Mouse (Mus musculus): ENCODE measurements at regions not wholly inside any gene's neighbourhood (a gene's known extent, or its start where the extent isn't known, plus 50 kb on each side); places are given as distances from the start of the nearest gene placed in this dataset.

GRCm38 (mm10) chr6:41136717-41137400 lies 101.5 kb upstream of the 2210010C04Rik start:
- H3K27me3 ChIP-seq (ENCODE audit: insufficient read depth, low read length) = no peaks in the 10 kb centered on the region
- TF ChIP-seq POLR2AphosphoS5 (IDR thresholded peaks at IDR 0.05; ENCODE audit: insufficient replicate concordance, low read depth, low read length) (no peak), CTCF (IDR thresholded peaks at IDR 0.05; ENCODE audit: low read depth, low read length) (peak; percentile 46; the same call in 1 of the 2 replicates)
- no peaks in the 10 kb centered on the region for H3K9me3 ChIP-seq (replicated peaks)
- no peaks in the 10 kb centered on the region for H3K36me3 ChIP-seq (replicated peaks)
- ATAC-seq (ENCODE audit: extremely low read depth, insufficient number of reproducible peaks, low FRiP score, poor library complexity, severe bottlenecking) (no peak), DNase-seq (ENCODE audit: low spot score) (peak; percentile 25)
- no peak overlapping the region for H3K4me3 ChIP-seq (ENCODE audit: low read depth, low read length)
- H3K4me1 ChIP-seq (ENCODE audit: insufficient read depth, low read depth, low read length) = no peaks in the 10 kb centered on the region; the same call in 1 of the 2 replicates

- Histone ChIP-seq H3K4me3 (ENCODE audit: low read depth, low read length) (no peak overlapping the region), H3K4me1 (ENCODE audit: insufficient read depth, low read depth, low read length) (no peaks in the 10 kb centered on the region; the same call in 1 of the 2 replicates), H3K27me3 (ENCODE audit: insufficient read depth, low read length) (no peaks in the 10 kb centered on the region), H3K36me3 (replicated peaks) (no peaks in the 10 kb centered on the region), H3K9me3 (replicated peaks) (no peaks in the 10 kb centered on the region)
- ATAC-seq (ENCODE audit: extremely low read depth, insufficient number of reproducible peaks, low FRiP score, poor library complexity, severe bottlenecking) = no peak
- no peak for TF ChIP-seq GATA2 (IDR thresholded peaks at IDR 0.05; ENCODE audit: borderline replicate concordance, low read depth, low read length)
- no peak for TF ChIP-seq POLR2AphosphoS5 (IDR thresholded peaks at IDR 0.05; ENCODE audit: insufficient replicate concordance, low read depth, low read length)
- TF ChIP-seq CTCF (IDR thresholded peaks at IDR 0.05; ENCODE audit: low read depth, low read length) = no peak
- TF ChIP-seq GATA1 (IDR thresholded peaks at IDR 0.05; ENCODE audit: borderline replicate concordance, low read length) = no peak
- TF ChIP-seq TAL1 (conservative IDR thresholded peaks at IDR 0.05; ENCODE audit: low read depth, low read length) = no peak
- DNase-seq (ENCODE audit: low spot score) = no peak
Measured at GRCm38 (mm10) chr6:41135160-41135559, 99.9 kb upstream of the 2210010C04Rik start.

GRCm38 (mm10) chr6:41129906-41130305 lies 94.6 kb upstream of the 2210010C04Rik start:
- no peak overlapping the region for H3K4me3 ChIP-seq (ENCODE audit: low read depth, low read length)
- no peaks in the 10 kb centered on the region for H3K4me1 ChIP-seq (ENCODE audit: insufficient read depth, low read depth, low read length)
- H3K36me3 ChIP-seq (replicated peaks) = no peaks in the 10 kb centered on the region
- ATAC-seq (ENCODE audit: extremely low read depth, insufficient number of reproducible peaks, low FRiP score, poor library complexity, severe bottlenecking) (no peak), DNase-seq (ENCODE audit: low spot score) (no peak)
- TF ChIP-seq GATA1 (IDR thresholded peaks at IDR 0.05; ENCODE audit: borderline replicate concordance, low read length) (no peak), TAL1 (conservative IDR thresholded peaks at IDR 0.05; ENCODE audit: low read depth, low read length) (no peak), POLR2AphosphoS5 (IDR thresholded peaks at IDR 0.05; ENCODE audit: insufficient replicate concordance, low read depth, low read length) (no peak), CTCF (IDR thresholded peaks at IDR 0.05; ENCODE audit: low read depth, low read length) (no peak), GATA2 (IDR thresholded peaks at IDR 0.05; ENCODE audit: borderline replicate concordance, low read depth, low read length) (no peak)
- H3K27me3 ChIP-seq (ENCODE audit: insufficient read depth, low read length) = peaks cover 4% of the 10 kb centered on the region; the same call in 1 of the 2 replicates
- H3K9me3 ChIP-seq (replicated peaks) = no peaks in the 10 kb centered on the region

- no peak for ATAC-seq (ENCODE audit: extremely low read depth, insufficient number of reproducible peaks, low FRiP score, poor library complexity, severe bottlenecking)
- H3K4me1 ChIP-seq (ENCODE audit: insufficient read depth, low read depth, low read length) = no peaks in the 10 kb centered on the region
- no peak for TF ChIP-seq TAL1 (conservative IDR thresholded peaks at IDR 0.05; ENCODE audit: low read depth, low read length)
- TF ChIP-seq GATA1 (IDR thresholded peaks at IDR 0.05; ENCODE audit: borderline replicate concordance, low read length) = no peak
- TF ChIP-seq POLR2AphosphoS5 (IDR thresholded peaks at IDR 0.05; ENCODE audit: insufficient replicate concordance, low read depth, low read length) = no peak
- TF ChIP-seq GATA2 (IDR thresholded peaks at IDR 0.05; ENCODE audit: borderline replicate concordance, low read depth, low read length) = no peak
- no peak for TF ChIP-seq CTCF (IDR thresholded peaks at IDR 0.05; ENCODE audit: low read depth, low read length)
- no peaks in the 10 kb centered on the region for H3K36me3 ChIP-seq (replicated peaks)
- H3K4me3 ChIP-seq (ENCODE audit: low read depth, low read length) = no peak overlapping the region
- H3K9me3 ChIP-seq (replicated peaks) = no peaks in the 10 kb centered on the region
- no peak for DNase-seq (ENCODE audit: low spot score)
- peaks cover 4% of the 10 kb centered on the region; the same call in 1 of the 2 replicates for H3K27me3 ChIP-seq (ENCODE audit: insufficient read depth, low read length)
Measured at GRCm38 (mm10) chr6:41127816-41128215, 92.5 kb upstream of the 2210010C04Rik start.

- DNase-seq (ENCODE audit: low spot score) (no peak), ATAC-seq (ENCODE audit: extremely low read depth, insufficient number of reproducible peaks, low FRiP score, poor library complexity, severe bottlenecking) (no peak)
- peaks cover 4% of the 10 kb centered on the region; the same call in 1 of the 2 replicates for H3K27me3 ChIP-seq (ENCODE audit: insufficient read depth, low read length)
- TF ChIP-seq POLR2AphosphoS5 (IDR thresholded peaks at IDR 0.05; ENCODE audit: insufficient replicate concordance, low read depth, low read length) (no peak), GATA1 (IDR thresholded peaks at IDR 0.05; ENCODE audit: borderline replicate concordance, low read length) (no peak), GATA2 (IDR thresholded peaks at IDR 0.05; ENCODE audit: borderline replicate concordance, low read depth, low read length) (no peak), CTCF (IDR thresholded peaks at IDR 0.05; ENCODE audit: low read depth, low read length) (no peak), TAL1 (conservative IDR thresholded peaks at IDR 0.05; ENCODE audit: low read depth, low read length) (no peak)
- H3K36me3 ChIP-seq (replicated peaks) = no peaks in the 10 kb centered on the region
- H3K9me3 ChIP-seq (replicated peaks) = no peaks in the 10 kb centered on the region
- no peaks in the 10 kb centered on the region for H3K4me1 ChIP-seq (ENCODE audit: insufficient read depth, low read depth, low read length)
- no peak overlapping the region for H3K4me3 ChIP-seq (ENCODE audit: low read depth, low read length)
Measured at GRCm38 (mm10) chr6:41126855-41127254, 91.5 kb upstream of the 2210010C04Rik start.

- Histone ChIP-seq H3K27me3 (ENCODE audit: insufficient read depth, low read length) (no peaks in the 10 kb centered on the region), H3K4me3 (ENCODE audit: low read depth, low read length) (no peak overlapping the region), H3K4me1 (ENCODE audit: insufficient read depth, low read depth, low read length) (peaks cover 17% of the 10 kb centered on the region), H3K36me3 (replicated peaks) (no peaks in the 10 kb centered on the region), H3K9me3 (replicated peaks) (no peaks in the 10 kb centered on the region)
- no peak for DNase-seq (ENCODE audit: low spot score)
- no peak for TF ChIP-seq TAL1 (conservative IDR thresholded peaks at IDR 0.05; ENCODE audit: low read depth, low read length)
- TF ChIP-seq GATA1 (IDR thresholded peaks at IDR 0.05; ENCODE audit: borderline replicate concordance, low read length) = no peak
- no peak for TF ChIP-seq GATA2 (IDR thresholded peaks at IDR 0.05; ENCODE audit: borderline replicate concordance, low read depth, low read length)
- TF ChIP-seq CTCF (IDR thresholded peaks at IDR 0.05; ENCODE audit: low read depth, low read length) = no peak
- no peak for TF ChIP-seq POLR2AphosphoS5 (IDR thresholded peaks at IDR 0.05; ENCODE audit: insufficient replicate concordance, low read depth, low read length)
- no peak for ATAC-seq (ENCODE audit: extremely low read depth, insufficient number of reproducible peaks, low FRiP score, poor library complexity, severe bottlenecking)
Measured at GRCm38 (mm10) chr6:41121641-41122040, 86.3 kb upstream of the 2210010C04Rik start.
